Mouse (Mus musculus): ENCODE results near the gene Tiprl.

The Tiprl gene

DNA sequence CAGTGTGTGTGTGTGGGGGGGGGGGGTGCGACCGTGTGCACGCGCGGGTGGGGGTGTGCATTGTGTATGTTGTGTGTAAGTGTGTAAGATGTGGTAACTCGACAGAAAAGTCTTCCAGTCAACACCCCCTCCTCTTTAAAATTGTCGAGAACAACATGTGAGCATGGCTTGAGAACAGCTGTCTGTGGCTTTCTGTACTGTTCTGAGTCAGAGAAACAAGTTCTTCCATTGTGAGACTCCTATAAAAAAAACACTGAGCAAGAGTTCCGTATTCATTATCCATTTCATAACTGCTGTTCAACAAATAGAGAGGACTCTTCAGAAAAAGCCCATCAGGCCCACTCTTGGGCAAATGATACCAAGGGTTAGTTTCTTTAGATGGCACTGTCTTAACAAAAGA, 36.0 kb downstream of the Tiprl start:
- DNase-seq, result no peak

DNA sequence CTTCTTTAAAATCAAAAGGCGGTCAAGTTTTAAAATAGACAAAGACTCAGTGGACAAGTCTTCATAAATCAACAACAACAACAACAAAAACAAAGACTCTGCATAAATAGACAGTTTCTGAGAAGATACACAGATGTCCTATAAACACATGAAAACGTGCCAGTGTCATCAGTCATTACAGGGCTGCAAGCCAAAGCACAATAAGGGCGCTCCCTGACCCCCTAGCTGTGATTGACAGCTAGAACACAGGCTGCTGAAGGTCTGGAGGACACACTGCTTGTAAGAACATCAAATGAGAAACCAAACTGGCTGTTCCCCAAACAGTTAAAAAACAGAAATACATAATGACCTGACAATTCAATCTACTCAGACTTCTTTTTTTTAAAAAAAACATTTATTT, 37.2 kb downstream of the Tiprl start:
- DNase-seq, result no peak

DNA sequence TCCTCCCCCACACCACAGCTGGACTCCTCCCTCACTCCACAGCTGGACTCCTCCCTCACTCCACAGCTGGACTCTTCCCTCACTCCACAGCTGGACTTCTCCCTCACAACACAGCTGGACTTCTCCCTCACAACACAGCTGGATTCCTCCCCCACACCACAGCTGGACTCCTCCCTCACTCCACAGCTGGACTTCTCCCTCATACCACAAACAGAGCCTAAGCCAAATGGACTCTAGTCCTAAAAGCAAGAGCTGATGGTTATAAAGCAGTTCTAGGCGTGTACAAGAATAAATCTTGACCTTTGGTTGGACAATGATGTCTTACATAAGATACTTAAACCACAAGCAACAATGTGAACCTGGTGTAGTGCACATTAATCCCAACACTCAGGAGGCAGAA, 37.8 kb downstream of the Tiprl start:
- DNase-seq, result no peak

DNA sequence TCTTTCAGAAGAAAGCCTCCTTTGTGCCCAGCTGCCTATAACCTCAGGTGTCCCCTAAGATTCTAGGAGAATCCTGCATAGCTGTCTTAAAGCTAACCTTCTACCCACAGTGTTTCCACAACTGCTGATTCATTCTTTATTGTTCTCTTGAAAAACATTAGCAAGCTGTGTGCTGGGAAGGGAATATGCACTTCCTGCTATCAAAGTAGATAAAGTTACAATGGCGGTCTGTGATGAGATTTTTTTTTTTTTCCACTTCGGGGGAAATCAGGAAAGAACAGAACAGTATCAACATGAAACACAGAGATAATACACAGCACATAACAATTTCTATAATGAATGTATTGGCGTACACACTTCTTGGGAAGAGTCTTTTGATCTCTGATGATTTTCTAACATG, 38.9 kb downstream of the Tiprl start:
- DNase-seq, result no peak

DNA sequence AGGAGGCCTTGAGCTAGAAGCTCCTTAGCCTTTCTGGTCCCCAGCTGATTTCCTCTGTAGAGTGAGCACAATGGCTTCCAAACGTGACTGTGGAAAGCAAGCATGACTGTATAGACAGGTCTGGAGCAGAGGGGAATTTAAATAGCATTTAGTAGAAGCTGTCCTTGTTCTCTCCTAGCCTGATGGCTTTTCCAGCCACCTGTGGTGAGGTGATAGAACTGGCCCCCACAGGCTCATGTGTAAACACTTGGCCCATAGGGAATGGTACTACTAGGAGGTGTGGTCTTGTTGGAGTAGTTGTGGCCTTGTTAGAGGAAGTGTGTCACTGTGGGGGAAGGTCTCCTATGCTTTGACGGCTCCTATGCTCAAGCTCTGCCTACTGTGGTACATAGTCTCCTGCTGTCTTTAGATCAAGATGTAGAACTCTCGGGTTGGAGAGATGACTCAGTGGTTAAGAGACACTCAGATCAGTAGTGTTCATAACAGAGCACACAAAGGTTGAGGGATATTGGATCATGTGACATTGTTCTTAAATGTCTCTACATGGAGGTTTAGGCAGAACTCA, 41.3 kb downstream of the Tiprl start:
- DNase-seq, result no peak

DNA sequence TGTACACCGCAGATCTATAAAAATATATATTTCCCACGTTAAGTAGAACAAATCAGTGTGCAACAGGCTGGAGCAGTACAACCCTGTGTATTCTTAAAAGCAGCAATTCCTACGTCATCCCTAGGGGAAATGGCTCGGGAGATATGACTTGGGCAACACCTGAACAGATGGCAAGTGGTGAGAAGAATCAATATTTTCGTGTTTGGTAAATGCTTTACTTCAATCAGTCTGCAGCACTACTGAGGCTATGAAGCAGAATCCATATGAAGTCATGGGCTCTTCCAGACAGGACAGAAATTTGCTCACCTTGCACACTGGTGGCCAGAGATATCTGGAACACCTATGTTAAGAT, 42.2 kb downstream of the Tiprl start:
- DNase-seq, result no peak

DNA sequence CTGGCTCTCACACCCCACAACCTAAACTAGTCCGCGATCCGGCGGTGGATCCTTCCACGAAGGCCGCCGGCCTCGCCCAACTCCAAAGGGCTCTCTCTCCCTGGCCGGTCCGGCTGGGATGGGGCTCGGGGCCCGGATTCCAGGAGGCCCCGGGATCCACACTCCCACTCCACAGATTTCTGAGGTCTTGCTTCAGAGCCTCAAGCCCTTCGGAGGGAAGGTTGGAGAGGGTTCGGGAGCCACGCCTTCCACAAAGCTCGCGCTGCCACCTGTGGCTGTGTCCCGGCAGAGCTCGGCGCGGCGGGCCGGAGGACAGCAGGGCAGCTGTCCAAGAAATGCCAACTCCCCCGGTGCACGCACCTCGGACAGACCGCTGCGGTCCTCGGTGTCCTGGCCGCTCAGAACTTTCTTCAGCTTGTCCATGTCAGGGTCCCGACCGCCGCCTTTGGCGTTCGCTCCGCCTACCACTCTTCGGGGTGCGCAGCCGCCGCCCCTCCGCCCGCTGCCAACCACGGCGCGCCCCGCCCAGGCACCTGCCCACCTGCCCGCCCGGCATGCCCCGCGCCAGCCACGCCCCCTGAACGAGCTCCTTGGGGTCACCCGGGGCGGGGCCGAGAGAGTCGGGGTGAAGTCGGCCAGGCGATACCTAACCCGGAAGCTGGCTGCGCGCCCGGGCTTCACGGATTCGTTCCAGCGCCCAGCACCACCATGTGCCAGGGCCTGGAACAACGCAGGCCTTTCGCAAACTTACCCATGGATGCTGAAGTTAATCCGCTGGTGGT, 42.7 kb downstream of the Tiprl start, which contains the start of gene Sft2d2:
Sft2d2 (minus strand) TSS at position 559 of the 782 bp plus-strand sequence.
- DNase-seq, result peak; percentile 94 to 95

DNA sequence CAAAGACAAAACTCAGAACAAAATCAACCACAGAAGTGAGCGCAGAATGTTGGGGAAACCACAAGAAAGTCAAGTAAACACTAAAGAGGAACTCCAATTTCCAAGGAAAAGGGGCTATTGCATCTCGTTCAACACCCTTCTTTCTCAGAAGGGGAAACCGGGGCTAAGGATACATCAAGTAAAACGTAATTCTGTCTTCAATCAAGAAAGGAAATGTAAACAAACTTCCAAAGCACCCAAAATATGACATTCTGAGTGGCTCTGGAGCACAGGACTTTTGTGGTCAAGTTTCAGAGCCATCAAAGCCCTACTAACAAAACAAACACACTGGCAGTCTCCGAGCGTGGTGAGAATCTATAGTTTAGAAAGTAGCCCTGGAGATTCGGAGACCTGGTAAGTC, 43.4 kb downstream of the Tiprl start:
- DNase-seq, result no peak

DNA sequence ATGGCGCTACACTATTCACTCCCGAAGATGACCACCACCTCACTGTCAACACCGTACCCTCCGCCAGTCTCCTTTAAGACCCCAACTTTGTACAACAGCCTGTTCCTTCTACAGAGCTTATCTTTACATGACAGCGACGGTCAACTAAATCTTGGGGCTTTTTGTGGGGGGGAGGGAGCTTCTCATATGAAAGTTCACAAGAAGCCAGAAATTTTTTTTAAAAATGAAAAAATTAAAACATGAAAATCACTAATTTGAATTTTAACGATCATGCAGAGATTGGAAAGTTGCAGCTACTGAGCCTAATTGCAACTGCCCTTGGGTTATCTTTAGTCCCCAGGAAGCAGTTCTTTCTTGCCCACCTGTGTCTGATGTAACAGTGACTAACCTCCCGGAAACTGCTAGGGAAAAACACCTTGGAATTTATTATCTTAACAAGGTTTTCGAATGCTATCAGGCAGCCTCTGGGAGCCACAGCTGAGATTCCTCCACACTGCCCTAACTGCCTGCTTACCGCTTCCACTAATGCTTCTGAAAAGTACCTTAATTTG, 44.0 kb downstream of the Tiprl start:
- no peak for DNase-seq

DNA sequence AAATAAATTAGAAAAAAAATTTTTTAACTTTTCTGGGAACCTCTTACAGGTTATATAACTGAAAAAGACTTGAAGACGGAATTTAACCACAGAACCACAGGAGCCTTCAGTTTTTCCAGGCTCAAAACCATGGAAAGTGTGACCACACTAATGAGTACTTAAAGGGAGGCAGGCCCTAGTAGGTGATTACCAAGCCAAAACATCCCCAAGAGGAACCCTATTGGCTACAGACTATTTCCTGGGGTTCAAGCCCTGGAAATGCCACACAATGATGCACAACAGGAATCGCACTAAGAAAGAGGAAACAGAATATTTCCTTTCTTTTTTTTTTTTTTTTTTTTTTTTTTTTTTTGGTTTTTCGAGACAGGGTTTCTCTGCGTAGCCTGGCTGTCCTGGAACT, 44.7 kb downstream of the Tiprl start:
- DNase-seq, result no peak

DNA sequence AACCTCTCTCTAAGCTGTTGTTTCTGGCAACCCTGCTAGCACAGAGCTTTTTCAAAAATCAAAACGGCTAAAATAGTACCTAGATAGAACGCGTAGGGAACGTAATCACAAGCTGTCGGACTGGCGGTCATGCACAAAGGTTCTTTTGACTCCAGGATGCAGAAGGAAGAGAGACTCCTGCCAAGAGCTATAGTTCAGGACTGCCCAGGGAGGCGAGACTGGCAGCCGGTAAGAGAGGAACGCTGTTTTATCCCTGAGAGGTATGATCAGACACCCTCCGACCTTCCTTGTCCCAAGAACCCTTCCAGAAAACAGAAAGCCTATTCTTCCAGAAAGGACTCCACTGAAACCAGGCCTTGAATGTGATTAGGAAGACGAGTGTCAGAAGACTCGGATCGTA, 45.2 kb downstream of the Tiprl start:
- DNase-seq, result no peak

DNA sequence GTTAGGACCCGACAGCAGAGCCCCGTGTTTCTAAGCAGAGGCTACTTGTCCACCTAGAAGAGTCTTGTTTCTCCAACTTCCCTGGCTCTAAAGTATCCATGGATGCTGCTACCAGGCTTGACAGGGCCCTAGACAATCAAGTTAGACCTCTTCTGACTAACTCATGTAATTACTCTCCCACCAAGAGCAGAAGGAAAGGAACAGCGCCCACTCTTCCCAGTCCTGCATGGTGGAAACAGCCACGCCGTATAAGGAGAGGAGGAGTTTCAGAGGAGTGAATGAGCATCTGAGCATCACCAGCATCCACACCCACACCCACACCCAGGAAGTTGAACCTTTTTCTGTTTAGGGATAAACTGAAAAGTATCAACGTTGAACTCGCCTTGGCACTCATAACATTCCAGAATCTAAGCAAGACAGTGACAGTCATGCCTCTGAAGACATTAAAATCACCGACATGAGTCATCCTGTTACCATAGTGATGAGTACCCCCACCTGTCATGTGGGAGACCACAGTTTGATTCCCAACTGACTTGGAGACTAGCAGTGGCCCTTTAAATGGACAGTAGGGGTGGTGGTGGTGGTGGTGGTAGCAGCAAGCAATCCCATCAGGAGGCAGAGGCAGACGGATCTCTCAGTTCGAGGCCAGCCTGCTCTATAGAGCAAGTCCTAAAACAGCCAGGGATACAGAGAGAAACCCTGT, 46.1 kb downstream of the Tiprl start:
- DNase-seq, result no peak

DNA sequence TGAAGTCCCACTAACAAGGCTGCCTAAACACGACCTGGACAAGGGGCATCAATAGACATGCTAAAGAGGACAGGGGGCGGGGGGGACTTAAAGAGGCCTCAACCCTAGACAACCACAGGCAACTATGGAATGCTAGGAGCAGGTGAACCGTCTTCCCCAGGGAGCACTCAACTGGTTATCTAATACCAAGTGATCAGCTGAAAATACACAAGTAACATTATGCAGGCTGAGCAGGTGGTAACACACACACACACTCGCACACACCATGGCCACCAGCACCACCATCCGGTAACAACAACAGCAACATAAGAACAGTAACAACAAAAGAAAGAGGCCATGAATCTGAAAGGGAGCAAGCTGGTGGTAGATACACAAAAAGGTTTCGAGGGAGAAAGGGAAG, 46.7 kb downstream of the Tiprl start:
- DNase-seq, result no peak

DNA sequence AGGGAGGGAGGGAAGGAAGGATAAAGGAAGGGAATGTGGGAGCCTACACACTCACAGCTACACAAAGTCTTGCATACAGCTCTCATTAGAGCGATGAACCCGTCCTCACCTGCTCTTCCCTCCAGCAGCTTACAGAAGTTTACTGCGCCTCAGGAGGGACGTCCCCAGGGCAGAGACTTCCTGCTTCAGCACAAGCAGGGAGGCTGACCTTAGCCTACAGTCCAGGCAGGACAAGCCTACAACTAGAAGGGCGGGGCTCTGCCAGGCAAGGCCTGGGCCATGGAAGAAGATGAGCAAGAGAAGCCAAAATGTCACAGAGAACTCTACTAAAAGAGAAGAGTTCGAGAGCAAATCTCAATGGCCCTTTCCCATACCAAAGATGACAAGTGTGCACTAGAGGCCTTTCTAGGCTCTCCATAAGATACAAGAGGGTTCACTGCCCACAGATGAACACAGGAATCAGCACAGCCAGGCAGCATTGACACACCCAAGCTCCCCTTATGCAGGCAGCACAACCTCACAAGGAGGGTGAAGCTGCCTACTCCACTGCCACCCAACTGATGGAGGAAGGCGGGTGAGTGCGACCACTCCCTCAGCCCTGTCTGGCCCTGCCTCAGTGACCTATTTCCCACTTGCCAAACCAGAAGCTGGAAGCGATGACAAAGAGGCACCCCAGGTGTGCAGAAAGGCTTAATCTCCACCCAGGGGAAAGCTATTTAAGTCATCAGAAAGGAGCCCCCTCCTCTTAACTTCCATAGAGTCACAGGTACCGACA, 47.8 kb downstream of the Tiprl start:
- no peak for DNase-seq

DNA sequence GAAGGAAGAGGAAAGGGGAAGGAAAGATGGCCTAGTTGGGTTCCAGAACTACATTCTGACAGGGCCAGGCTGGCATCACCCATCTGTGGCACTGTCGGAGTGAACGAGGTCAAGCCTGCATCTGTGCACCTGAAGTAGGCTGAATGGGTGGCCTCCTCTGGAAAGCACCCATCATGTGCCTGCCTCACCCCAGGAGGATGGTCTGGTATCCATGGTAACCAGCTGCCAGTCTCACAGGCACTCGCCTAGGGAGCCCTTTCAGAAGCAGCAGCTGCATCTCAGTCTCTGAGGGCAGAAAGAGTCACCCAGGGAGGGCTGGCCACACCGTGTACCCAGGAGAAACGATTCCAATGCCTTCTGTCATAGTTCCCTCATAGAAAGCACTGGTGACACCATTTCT, 49.4 kb downstream of the Tiprl start:
- no peak for DNase-seq

DNA sequence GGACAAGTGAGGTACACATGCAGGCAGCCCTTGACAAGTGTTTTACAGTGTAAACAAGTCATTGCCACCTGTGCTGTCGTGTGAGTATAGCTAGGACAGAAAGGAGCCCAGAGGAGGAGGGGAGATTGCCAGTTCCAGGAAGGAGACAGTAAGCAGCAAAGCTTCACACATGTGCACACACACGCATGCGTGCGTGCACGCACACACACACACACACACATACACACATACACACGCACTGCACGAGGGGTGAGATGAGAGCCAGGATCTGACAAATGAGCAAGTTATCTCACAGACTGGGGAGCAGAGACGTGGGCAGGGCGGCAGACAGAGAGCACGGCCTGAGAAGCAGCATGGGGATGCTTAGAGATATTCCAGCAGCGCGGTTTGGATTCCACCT, 50.3 kb downstream of the Tiprl start:
- no peak for DNase-seq

DNA sequence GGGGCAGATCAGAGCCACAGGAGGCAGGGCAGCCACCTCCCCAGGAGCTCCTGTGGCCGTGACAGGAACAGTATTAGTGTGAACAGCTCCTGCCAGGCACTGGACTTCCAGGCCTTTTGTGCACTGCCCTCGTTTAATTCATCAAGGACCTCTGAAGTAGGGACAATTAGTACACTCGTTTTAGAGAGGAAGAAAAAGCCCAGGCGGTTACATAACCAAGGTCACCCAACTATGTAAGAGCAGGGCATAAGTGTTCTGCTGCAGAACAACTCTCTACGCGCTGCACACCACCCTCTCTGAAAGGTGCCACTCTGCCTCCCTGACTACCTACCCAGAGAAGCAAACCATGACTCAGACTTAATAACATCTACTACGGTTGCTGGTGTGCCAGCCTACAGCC, 51.7 kb downstream of the Tiprl start:
- no peak for DNase-seq

DNA sequence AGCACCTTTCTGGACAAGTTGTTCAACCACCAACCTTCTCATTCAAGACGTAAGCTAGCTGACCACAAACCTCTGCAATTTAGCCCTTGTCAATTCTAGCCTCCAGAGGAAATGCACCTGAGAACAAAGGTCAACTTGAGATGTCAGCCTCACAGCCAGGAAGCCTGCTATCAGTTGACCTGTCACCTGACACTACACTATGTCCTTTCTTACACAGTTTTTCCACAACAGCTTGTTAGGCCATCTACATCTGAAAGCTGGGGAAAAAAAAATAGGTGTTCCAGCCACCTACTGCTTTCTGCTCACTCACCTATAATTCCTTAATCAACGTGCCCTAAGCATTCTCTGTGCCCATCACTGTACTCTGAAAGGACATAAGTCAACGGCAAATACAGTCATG, 52.6 kb downstream of the Tiprl start:
- no peak for DNase-seq

DNA sequence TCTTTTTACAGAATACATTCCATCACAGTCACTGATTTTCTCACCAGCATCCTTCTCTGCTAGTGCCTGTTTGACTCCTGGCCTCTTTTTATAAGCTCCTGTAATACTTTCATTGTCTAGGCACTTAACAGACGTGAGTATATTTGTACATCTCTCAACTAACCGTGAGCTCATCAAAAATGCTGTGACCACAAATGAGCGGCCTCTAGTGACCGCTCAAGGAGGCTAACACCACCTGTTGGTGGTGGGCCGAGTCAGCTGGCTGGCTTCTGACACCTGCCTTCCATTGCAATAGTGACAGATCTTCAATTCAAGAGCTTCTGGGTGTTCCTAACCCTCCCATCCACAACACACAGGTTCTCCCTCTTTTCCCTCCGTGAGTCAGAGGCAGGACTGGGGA, 53.4 kb downstream of the Tiprl start:
- no peak for DNase-seq

DNA sequence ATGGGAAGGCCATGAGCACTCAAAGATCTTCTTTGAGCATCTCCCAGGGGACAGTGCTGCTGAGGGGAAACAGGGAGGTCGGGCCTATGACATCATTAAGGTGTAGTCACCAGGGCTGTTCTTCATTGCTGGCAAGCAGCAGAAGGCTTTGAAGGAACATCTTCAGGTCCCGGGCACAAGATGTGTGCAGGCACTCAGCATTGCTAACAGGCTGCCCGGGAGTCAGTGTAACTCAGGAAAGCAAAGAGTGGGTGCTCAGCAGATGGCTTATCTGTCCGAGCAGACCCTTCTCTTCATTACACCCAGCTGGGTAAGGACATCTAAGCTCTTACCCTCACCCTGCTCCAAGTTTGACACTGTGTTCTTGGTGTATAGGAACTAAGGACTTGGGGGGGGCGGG, 57.5 kb downstream of the Tiprl start:
- DNase-seq, result no peak

DNA sequence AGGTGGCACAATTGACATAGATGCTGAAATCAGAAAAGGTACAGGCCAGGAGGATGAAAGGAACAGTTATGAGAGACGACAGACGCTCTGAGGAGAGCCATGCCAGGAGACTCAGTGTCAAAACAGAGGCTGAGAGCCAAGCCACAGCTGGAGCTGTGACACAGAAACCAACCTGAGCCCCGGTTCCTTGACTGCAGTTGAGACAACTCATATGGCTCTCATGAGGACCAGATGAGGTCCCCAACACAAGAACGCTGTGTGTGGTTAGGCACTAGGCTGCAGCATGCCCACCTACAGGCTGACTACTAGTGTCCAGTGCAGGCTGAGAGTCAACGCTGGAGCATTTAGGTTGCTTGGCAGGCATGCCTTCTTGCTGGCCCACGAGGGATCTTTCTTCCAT, 58.7 kb downstream of the Tiprl start:
- no peak for DNase-seq

DNA sequence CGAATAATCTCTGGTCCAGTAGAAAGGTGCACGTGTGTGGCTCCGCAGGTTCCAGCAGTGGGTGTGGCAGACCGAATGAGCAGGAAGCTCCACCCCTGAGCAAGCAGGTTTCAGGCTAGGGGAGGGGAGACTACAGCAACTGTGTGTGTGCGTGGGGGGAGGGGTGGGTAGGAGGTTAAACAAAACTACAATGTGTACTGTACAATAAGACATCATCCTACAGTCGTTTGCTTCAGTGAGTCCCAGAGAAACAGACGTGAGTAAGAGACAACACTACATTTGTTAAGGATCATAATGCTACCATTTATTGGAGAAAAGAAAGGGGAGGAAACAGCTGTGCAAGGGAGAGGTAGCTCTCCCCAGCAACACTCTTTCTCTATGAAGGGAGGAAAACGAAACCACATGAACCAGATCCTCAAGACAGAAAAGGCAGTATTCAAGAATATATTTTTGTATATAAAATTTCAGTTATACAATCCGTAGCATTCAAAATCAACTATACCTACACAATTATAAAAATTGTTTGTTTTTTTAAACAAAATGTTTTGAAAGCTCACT, 62.7 kb downstream of the Tiprl start:
- DNase-seq, result no peak

DNA sequence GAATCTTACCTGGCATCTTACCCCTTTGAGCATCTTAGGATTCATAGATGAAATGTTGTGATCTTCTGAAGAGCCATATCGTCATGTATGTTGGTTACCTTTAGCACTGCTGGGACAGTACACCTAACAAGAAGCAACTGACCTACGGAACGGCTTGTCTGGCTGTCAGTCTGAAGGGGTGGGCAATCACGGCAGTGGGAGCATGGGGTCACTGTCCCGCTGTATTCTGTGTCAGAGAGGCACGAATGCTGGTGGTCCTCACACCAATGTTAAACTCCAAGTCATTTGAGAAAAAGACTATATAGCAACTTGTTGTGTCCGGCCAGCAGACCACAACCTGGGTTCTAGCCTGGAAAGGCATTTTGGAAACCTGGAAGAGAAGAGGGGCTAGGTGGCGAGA, 65.5 kb downstream of the Tiprl start:
- DNase-seq, result no peak
